Mouse (Mus musculus) liver, postnatal 0 days (tissue): ENCODE results near the gene Armc7.

Source experiments
- CTCF ChIP-seq: sonication (generic); IDR thresholded peaks from 2 replicates; pipeline ENCODE4 v1.5.1; 2016; ENCODE audit warnings: antibody characterized with exemption, low read depth
- EP300 ChIP-seq: IDR thresholded peaks from 2 replicates; pipeline ENCODE4 v1.6.1; 2016; ENCODE audit warnings: antibody characterized with exemption, low read depth, mild to moderate bottlenecking

GRCm38 (mm10) chr11:115490441-115491355 is 15.2 kb downstream of the Armc7 start:
- TF ChIP-seq CTCF (no peak), EP300 (no peak)
